Mouse (Mus musculus) embryonic facial prominence, embryonic 12.5 days (tissue): Measurements from ENCODE around the gene Mtch2. TPM values are rescaled to one million over a fixed set of nuclear protein-coding genes. Genes with fewer than 3 reads are reported as not detected.

Experiments used
- ATAC-seq: fragments of 200-750 bp; cut with Nextera tagmentation; 2 replicates; pipeline ENCODE4 v1.8.0; 2017; ENCODE audit not compliant: insufficient number of reproducible peaks, insufficient read depth, low FRiP score, low TSS enrichment
- H3K27ac ChIP-seq: fragments of 300-500 bp; sonication (generic); 2 replicates; pipeline ENCODE4 v1.5.1; 2016; ENCODE audit warnings: mild to moderate bottlenecking
- H3K27me3 ChIP-seq: fragments of 300-500 bp; sonication (generic); 2 replicates; pipeline ENCODE4 v1.6.1; 2016; ENCODE audit warnings: mild to moderate bottlenecking, moderate library complexity
- H3K36me3 ChIP-seq: fragments of 300-500 bp; sonication (generic); 2 replicates; pipeline ENCODE4 v1.6.1; 2016; ENCODE audit warnings: mild to moderate bottlenecking
- H3K4me1 ChIP-seq: fragments of 300-500 bp; sonication (generic); 2 replicates; pipeline ENCODE4 v1.6.1; 2016
- H3K4me2 ChIP-seq: fragments of 300-500 bp; sonication (generic); replicated peaks from 2 replicates; pipeline ENCODE4 v1.6.1; 2016; ENCODE audit warnings: mild to moderate bottlenecking, moderate library complexity
- H3K4me3 ChIP-seq: fragments of 300-500 bp; sonication (generic); 2 replicates; pipeline ENCODE4 v1.5.1; 2016; ENCODE audit warnings: mild to moderate bottlenecking
- H3K9ac ChIP-seq: fragments of 300-500 bp; sonication (generic); 2 replicates; pipeline ENCODE4 v1.6.1; 2016; ENCODE audit warnings: mild to moderate bottlenecking, moderate library complexity
- H3K9me3 ChIP-seq: fragments of 300-500 bp; sonication (generic); 2 replicates; pipeline ENCODE4 v1.6.1; 2016; ENCODE audit warnings: mild to moderate bottlenecking, moderate library complexity
- WGBS: fragments of 180-500 bp; shearing (Covaris S2); methylation state at CpG from one replicate; pipeline ENCODE4 v1.1.7; 2016; 5-methylcytosine and 5-hydroxymethylcytosine counted together
- polyA plus RNA-seq: library from polyadenylated mRNA; unstranded; fragments of >200 nt; fragmentation: Nextera tagmentation; extraction: Ambion mirVana; gene quantifications from 2 replicates; pipeline ENCODE4 v1.2.1, GENCODE M21; 2016

The Mtch2 gene
- polyA plus RNA-seq, 1 experiment from 2014 or later = 191 TPM

DNA sequence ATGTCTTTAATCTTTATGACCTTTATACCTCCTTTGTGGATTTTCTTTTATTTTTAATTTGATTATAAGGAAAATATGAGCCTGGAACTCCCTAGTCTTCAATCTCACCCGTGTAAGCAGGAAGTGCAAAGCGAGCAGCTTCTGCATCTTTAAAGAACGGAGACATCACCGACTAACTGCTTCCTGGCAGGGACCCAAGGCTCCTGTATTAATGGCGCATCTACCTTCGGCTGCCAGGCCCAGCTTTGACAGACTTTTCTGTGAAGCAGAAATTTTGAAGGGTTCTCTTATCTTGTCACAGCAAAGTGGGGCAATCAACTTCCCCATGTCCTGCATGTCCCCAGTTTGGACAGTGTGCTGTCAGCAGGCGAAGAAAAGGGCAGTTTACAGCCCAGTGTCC is 18.2 kb upstream of the Mtch2 start:
- ATAC-seq = no peak
- WGBS = 71% methylated on average over 7 of the region's 7 CpGs
- Histone ChIP-seq H3K36me3 (no peaks in the 10 kb centered on the region), H3K4me2 (no peak overlapping the region), H3K4me1 (no peaks in the 10 kb centered on the region), H3K27ac (no peak overlapping the region), H3K9me3 (no peaks in the 10 kb centered on the region), H3K4me3 (no peak overlapping the region), H3K9ac (no peak overlapping the region), H3K27me3 (no peaks in the 10 kb centered on the region)

GRCm38 (mm10) chr2:90833502-90833901 is 13.5 kb upstream of the Mtch2 start:
- no peaks in the 10 kb centered on the region for H3K36me3 ChIP-seq
- no peak overlapping the region for H3K9ac ChIP-seq
- no peak overlapping the region for H3K27ac ChIP-seq
- H3K4me2 ChIP-seq = no peak overlapping the region
- no peaks in the 10 kb centered on the region for H3K9me3 ChIP-seq
- H3K27me3 ChIP-seq = no peaks in the 10 kb centered on the region
- WGBS = 80% methylated on average over 5 of the region's 5 CpGs
- no peak overlapping the region for H3K4me3 ChIP-seq
- H3K4me1 ChIP-seq = no peaks in the 10 kb centered on the region
- ATAC-seq = no peak

DNA sequence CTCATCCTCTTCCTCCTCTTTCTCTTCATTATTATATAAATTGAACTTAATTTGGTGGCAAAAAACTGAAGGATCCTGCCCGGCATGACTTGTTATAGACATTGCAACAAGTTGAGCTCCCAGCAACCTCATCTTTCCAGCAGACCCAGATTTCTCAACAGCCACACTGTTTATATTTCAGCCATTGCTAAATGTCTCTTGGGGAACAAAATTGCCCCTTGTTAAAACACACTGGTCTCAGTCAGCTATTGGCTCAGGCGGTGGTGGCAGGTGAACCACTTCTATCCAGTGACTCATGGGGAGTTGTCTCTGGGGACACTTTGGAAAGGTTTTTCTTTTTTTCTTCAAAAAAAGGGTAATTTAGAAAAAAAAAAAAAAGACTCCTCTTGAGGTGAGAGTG is 8.3 kb upstream of the Mtch2 start:
- no peak for ATAC-seq
- Histone ChIP-seq H3K9ac (no peak overlapping the region), H3K27me3 (no peaks in the 10 kb centered on the region), H3K4me3 (no peak overlapping the region), H3K4me1 (no peaks in the 10 kb centered on the region), H3K27ac (no peak overlapping the region), H3K36me3 (no peaks in the 10 kb centered on the region), H3K4me2 (no peak overlapping the region), H3K9me3 (no peaks in the 10 kb centered on the region)
- WGBS = 79% methylated on average over 2 of the region's 2 CpGs

- Histone ChIP-seq H3K27me3 (no peaks in the 10 kb centered on the region), H3K9ac (no peak overlapping the region), H3K27ac (no peak overlapping the region), H3K4me3 (no peak overlapping the region), H3K4me1 (no peaks in the 10 kb centered on the region), H3K9me3 (no peaks in the 10 kb centered on the region), H3K4me2 (no peak overlapping the region), H3K36me3 (no peaks in the 10 kb centered on the region)
- ATAC-seq = no peak
- WGBS = 62% methylated on average over 1 of the region's 1 CpGs
Observed at GRCm38 (mm10) chr2:90843666-90844065, 3.3 kb upstream of the Mtch2 start.

GRCm38 (mm10) chr2:90844262-90844661 is 2.7 kb upstream of the Mtch2 start:
- Histone ChIP-seq H3K9ac (no peak overlapping the region), H3K4me1 (0 out of 2 replicates have a peak, but pooled peaks cover 4% of the 10 kb centered on the region), H3K36me3 (no peaks in the 10 kb centered on the region), H3K27ac (no peak overlapping the region), H3K4me3 (no peak overlapping the region), H3K4me2 (no peak overlapping the region), H3K9me3 (no peaks in the 10 kb centered on the region), H3K27me3 (no peaks in the 10 kb centered on the region)
- WGBS = 77% methylated on average over 5 of the region's 5 CpGs
- ATAC-seq = no peak

DNA sequence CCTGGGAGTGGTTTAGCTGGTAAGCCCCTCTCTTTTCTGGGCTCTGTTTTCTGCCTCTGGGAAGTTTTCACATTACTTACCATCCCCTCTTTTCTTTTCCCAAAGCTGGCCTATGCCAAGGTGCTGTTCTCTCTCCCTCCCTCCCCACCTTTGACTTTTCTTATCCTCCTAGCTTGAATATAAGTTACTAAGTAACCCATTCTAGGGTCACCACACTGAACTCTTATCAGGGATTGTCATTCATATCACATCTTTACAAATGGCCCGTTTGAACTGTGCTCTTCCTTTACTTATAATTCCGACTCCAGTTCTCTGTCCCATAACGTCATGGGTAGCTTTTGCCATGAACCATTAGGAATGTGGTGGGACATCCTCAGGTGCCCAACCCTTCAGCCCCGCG is 1.7 kb upstream of the Mtch2 start:
- 76% methylated on average over 5 of the region's 5 CpGs for WGBS
- no peaks in the 10 kb centered on the region for H3K27me3 ChIP-seq
- H3K4me2 ChIP-seq = no peak overlapping the region
- H3K36me3 ChIP-seq = peaks cover 3% of the 10 kb centered on the region; the same call in 1 of the 2 replicates
- no peak overlapping the region for H3K9ac ChIP-seq
- H3K9me3 ChIP-seq = no peaks in the 10 kb centered on the region
- H3K4me1 ChIP-seq = 0 out of 2 replicates have a peak, but pooled peaks cover 4% of the 10 kb centered on the region
- H3K27ac ChIP-seq = no peak overlapping the region
- no peak overlapping the region for H3K4me3 ChIP-seq
- no peak for ATAC-seq

DNA sequence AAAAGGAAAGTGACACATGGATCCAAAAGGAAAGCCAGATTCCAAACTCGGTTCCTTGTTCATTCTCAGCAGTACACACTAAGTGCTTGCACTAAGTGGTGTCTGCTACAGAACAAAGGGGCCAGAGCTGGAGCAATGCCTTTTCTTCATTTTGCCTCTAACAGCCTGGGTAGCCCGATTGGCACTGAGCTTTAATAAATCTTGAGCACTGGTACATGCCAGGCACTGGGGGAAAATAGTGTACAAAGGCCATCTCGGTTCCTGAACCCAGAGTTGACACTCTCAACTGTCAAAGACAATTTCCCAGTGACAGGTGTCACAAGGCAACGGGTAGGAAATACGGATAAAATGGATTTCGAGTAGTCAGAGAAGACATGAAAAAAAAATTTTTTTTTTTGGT is 784 bp upstream of the Mtch2 start:
- WGBS = 48% methylated on average over 6 of the region's 6 CpGs
- H3K36me3 ChIP-seq = peaks cover 12% of the 10 kb centered on the region
- no peaks in the 10 kb centered on the region for H3K9me3 ChIP-seq
- no peak overlapping the region for H3K27ac ChIP-seq
- H3K27me3 ChIP-seq = no peaks in the 10 kb centered on the region
- ATAC-seq = no peak
- H3K4me2 ChIP-seq = peak overlapping the region; percentile 61
- 0 out of 2 replicates have a peak, but pooled peaks cover 4% of the 10 kb centered on the region for H3K4me1 ChIP-seq
- H3K9ac ChIP-seq = no peak overlapping the region
- H3K4me3 ChIP-seq = peak overlapping the region; percentile 80

GRCm38 (mm10) chr2:90846597-90846954 is 379 bp upstream of the Mtch2 start:
- 3% methylated on average over 8 of the region's 8 CpGs for WGBS
- peak overlapping the region; percentile 61 for H3K4me2 ChIP-seq
- H3K27me3 ChIP-seq = no peaks in the 10 kb centered on the region
- peak; percentile 53; the same call in 1 of the 2 replicates for ATAC-seq
- H3K9ac ChIP-seq = peak overlapping the region; percentile 56
- no peaks in the 10 kb centered on the region for H3K9me3 ChIP-seq
- 0 out of 2 replicates have a peak, but pooled peaks cover 4% of the 10 kb centered on the region for H3K4me1 ChIP-seq
- peaks cover 16% of the 10 kb centered on the region for H3K36me3 ChIP-seq
- peak overlapping the region; percentile 80 for H3K4me3 ChIP-seq
- peak overlapping the region; percentile 61 for H3K27ac ChIP-seq

- H3K4me1 ChIP-seq = 0 out of 2 replicates have a peak, but pooled peaks cover 4% of the 10 kb centered on the region
- H3K36me3 ChIP-seq = peaks cover 25% of the 10 kb centered on the region
- peak overlapping the region; percentile 61 for H3K4me2 ChIP-seq
- peak overlapping the region; percentile 80 for H3K4me3 ChIP-seq
- no peaks in the 10 kb centered on the region for H3K9me3 ChIP-seq
- no peaks in the 10 kb centered on the region for H3K27me3 ChIP-seq
- no peak for ATAC-seq
- H3K9ac ChIP-seq = peak overlapping the region; percentile 84
- peak overlapping the region; percentile 81 for H3K27ac ChIP-seq
- under 1% methylated on average over 13 of the region's 13 CpGs for WGBS
Observed at GRCm38 (mm10) chr2:90847681-90848050, 711 bp downstream of the Mtch2 start.

DNA sequence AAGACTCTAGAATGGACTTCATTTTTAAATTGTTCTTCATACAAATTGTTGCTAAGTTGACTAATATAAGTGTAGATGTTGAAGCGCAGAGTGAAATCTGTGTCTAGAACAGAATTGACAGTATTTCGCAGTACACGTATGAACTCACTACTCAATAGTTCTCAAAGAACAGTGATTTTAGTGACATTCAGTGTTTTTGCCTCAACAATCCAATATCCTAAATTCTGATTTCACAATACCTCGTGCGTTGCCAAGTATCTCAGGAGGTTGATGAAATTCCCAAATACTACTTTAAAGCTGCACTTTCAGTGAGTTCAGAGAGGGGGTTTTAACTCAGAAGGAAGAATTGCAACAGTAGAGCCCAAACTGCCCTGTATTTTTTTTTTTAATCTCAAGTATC is 1.4 kb downstream of the Mtch2 start:
- Histone ChIP-seq H3K27ac (no peak overlapping the region), H3K4me1 (0 out of 2 replicates have a peak, but pooled peaks cover 4% of the 10 kb centered on the region), H3K4me3 (peak overlapping the region; percentile 80), H3K27me3 (no peaks in the 10 kb centered on the region), H3K9me3 (no peaks in the 10 kb centered on the region), H3K4me2 (peak overlapping the region; percentile 61), H3K36me3 (peaks cover 32% of the 10 kb centered on the region), H3K9ac (no peak overlapping the region)
- ATAC-seq = no peak
- 92% methylated on average over 5 of the region's 5 CpGs for WGBS

- 97% methylated on average over 1 of the region's 1 CpGs for WGBS
- H3K27ac ChIP-seq = no peak overlapping the region
- H3K4me3 ChIP-seq = no peak overlapping the region
- no peaks in the 10 kb centered on the region for H3K27me3 ChIP-seq
- H3K4me2 ChIP-seq = no peak overlapping the region
- no peak for ATAC-seq
- H3K36me3 ChIP-seq = peaks cover 40% of the 10 kb centered on the region
- H3K9ac ChIP-seq = no peak overlapping the region
- no peaks in the 10 kb centered on the region for H3K9me3 ChIP-seq
- 0 out of 2 replicates have a peak, but pooled peaks cover 4% of the 10 kb centered on the region for H3K4me1 ChIP-seq
Observed at GRCm38 (mm10) chr2:90850401-90850800, 3.4 kb downstream of the Mtch2 start.

DNA sequence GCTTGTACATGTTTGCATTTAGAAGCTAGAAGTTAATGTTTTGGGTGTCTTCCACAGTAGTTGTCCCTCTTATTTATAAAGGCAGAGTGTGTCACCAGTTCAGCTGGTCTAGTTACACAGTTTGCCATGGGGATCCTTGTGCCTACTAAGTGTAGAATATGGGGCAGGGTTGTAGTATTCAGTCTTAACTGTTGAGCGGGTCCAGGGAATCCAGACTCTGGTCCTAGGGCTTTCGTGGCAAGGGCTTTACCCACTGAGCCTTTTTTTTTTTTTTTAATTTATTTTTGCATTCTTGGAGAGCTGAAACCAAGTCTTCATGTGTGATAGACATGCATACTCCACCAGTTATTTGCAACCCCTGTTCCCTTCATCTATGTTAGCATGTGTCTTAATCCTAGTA is 14.5 kb downstream of the Mtch2 start:
- 98% methylated on average over 2 of the region's 2 CpGs for WGBS
- Histone ChIP-seq H3K4me2 (no peak overlapping the region), H3K9ac (no peak overlapping the region), H3K27me3 (no peaks in the 10 kb centered on the region), H3K4me1 (no peaks in the 10 kb centered on the region), H3K36me3 (peaks cover 64% of the 10 kb centered on the region), H3K27ac (no peak overlapping the region), H3K4me3 (no peak overlapping the region), H3K9me3 (no peaks in the 10 kb centered on the region)
- no peak for ATAC-seq

GRCm38 (mm10) chr2:90864184-90864583 is 17.2 kb downstream of the Mtch2 start:
- H3K27me3 ChIP-seq = no peaks in the 10 kb centered on the region
- no peak overlapping the region for H3K9ac ChIP-seq
- no peak for ATAC-seq
- H3K27ac ChIP-seq = no peak overlapping the region
- no peak overlapping the region for H3K4me3 ChIP-seq
- no peak overlapping the region for H3K4me2 ChIP-seq
- no peaks in the 10 kb centered on the region for H3K4me1 ChIP-seq
- H3K36me3 ChIP-seq = peaks cover 66% of the 10 kb centered on the region
- no peaks in the 10 kb centered on the region for H3K9me3 ChIP-seq
